Mouse (Mus musculus) midbrain, embryonic 14.5 days (tissue): ENCODE results near the gene Abcg1. TPM values are rescaled to one million over a fixed set of nuclear protein-coding genes. Genes with fewer than 3 reads are reported as not detected.

Source experiments
- ATAC-seq: fragments of 200-750 bp; cut with Nextera tagmentation; 2 replicates; pipeline ENCODE4 v1.8.0; 2017; ENCODE audit warnings: moderate number of reproducible peaks, moderate library complexity; ENCODE audit not compliant: low FRiP score, low TSS enrichment
- DNase-seq: peaks from one replicate; pipeline ENCODE4 v3.0.0-alpha.2; 2015
- H3K27ac ChIP-seq: fragments of 300-500 bp; sonication (generic); replicated peaks from 2 replicates; pipeline ENCODE4 v1.5.1; 2014; ENCODE audit warnings: mild to moderate bottlenecking, low read depth, low read length, moderate library complexity
- H3K27me3 ChIP-seq: fragments of 300-500 bp; sonication (generic); 2 replicates; pipeline ENCODE4 v1.6.1; 2014; ENCODE audit warnings: low read length, control low read depth, mixed read lengths; ENCODE audit not compliant: control insufficient read depth, insufficient read depth
- H3K36me3 ChIP-seq: fragments of 300-500 bp; sonication (generic); 2 replicates; pipeline ENCODE4 v1.6.1; 2014; ENCODE audit warnings: low read length, control low read depth; ENCODE audit not compliant: control insufficient read depth, insufficient read depth
- H3K4me1 ChIP-seq: fragments of 300-500 bp; sonication (generic); 2 replicates; pipeline ENCODE4 v1.6.1; 2014; ENCODE audit warnings: mild to moderate bottlenecking, antibody characterized with exemption, low read length, control low read depth; ENCODE audit not compliant: control insufficient read depth, insufficient read depth
- H3K4me2 ChIP-seq: fragments of 300-500 bp; sonication (generic); 2 replicates; pipeline ENCODE4 v1.6.1; 2014; ENCODE audit warnings: mild to moderate bottlenecking, low read length, moderate library complexity
- H3K4me3 ChIP-seq: fragments of 300-500 bp; sonication (generic); replicated peaks from 2 replicates; pipeline ENCODE4 v1.5.1; 2014; ENCODE audit warnings: low read depth, low read length
- H3K9ac ChIP-seq: fragments of 300-500 bp; sonication (generic); replicated peaks from 2 replicates; pipeline ENCODE4 v1.6.1; 2014; ENCODE audit warnings: mild to moderate bottlenecking, low read length, moderate library complexity
- H3K9me3 ChIP-seq: fragments of 300-500 bp; sonication (generic); 2 replicates; pipeline ENCODE4 v1.6.1; 2016; ENCODE audit warnings: low read length, control low read depth, mixed read lengths; ENCODE audit not compliant: control insufficient read depth
- WGBS: fragments of 180-500 bp; shearing (Covaris S2); extraction: QIAGEN DNeasy Blood & Tissue Kit; methylation state at CpG from one replicate; pipeline ENCODE4 v1.1.7; 2014; 5-methylcytosine and 5-hydroxymethylcytosine counted together
- polyA plus RNA-seq: library from polyadenylated mRNA; unstranded; fragments of >200 nt; fragmentation: Nextera tagmentation; extraction: Ambion mirVana; gene quantifications from 2 replicates; pipeline ENCODE4 v1.2.1, GENCODE M21; 2014

The Abcg1 gene
- polyA plus RNA-seq, 1 experiment from 2014 or later, result 23.1 TPM

DNA sequence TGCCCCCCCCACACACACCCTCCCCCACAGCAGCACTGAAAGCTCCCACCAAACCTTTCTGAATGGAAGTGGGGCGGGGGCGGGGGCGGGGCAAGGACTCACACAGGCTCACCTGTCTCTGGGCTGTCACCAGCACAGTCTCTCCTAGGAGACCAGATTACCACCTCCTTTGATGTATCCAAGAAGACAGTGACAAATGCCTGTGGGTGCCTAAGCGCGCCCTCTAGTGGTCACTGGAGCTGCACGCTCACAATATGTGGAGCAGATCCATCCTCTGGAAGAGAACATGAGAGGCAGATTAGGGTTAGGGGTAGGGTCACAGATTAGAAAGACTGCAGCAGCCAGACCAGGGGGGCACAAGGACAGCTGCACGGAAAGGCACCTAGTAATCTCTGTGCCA lies 62.0 kb downstream of the Abcg1 start:
- Histone ChIP-seq H3K4me2 (no peak overlapping the region), H3K4me3 (no peak overlapping the region), H3K9me3 (no peaks in the 10 kb centered on the region), H3K9ac (no peak overlapping the region), H3K4me1 (no peaks in the 10 kb centered on the region), H3K27ac (no peak overlapping the region), H3K36me3 (peaks cover 18% of the 10 kb centered on the region), H3K27me3 (no peaks in the 10 kb centered on the region)
- DNase-seq, result peak; percentile 88
- WGBS, result 3% methylated on average over 7 of the region's 7 CpGs
- peak; percentile 48; the same call in 1 of the 2 replicates for ATAC-seq

DNA sequence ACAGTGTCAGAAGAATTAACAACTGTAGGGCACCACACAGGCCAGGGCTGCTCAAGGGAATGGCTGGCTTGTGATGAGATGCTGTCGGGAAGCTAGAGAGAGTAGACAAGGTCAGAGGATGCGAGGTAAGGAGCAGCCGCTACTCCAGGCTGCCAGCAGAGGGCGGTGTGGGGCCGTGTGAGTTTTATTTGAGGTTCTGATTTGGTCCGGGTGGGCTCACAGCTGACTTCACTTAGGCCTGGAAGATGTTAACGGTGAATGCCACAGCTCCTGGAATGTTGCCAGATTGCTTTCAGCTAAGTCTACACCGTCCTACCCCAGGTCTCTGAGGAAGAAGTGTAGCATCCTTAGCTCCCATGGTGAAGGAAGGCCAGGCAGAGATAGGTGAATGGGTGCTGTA lies 64.5 kb downstream of the Abcg1 start:
- peak; percentile 74 for DNase-seq
- no peaks in the 10 kb centered on the region for H3K4me1 ChIP-seq
- no peaks in the 10 kb centered on the region for H3K9me3 ChIP-seq
- peaks cover 9% of the 10 kb centered on the region; the same call in 1 of the 2 replicates for H3K36me3 ChIP-seq
- H3K27ac ChIP-seq, result no peak overlapping the region
- no peak overlapping the region for H3K9ac ChIP-seq
- H3K27me3 ChIP-seq, result no peaks in the 10 kb centered on the region
- no peak overlapping the region for H3K4me3 ChIP-seq
- ATAC-seq, result no peak
- no peak overlapping the region for H3K4me2 ChIP-seq
- 19% methylated on average over 8 of the region's 8 CpGs for WGBS

DNA sequence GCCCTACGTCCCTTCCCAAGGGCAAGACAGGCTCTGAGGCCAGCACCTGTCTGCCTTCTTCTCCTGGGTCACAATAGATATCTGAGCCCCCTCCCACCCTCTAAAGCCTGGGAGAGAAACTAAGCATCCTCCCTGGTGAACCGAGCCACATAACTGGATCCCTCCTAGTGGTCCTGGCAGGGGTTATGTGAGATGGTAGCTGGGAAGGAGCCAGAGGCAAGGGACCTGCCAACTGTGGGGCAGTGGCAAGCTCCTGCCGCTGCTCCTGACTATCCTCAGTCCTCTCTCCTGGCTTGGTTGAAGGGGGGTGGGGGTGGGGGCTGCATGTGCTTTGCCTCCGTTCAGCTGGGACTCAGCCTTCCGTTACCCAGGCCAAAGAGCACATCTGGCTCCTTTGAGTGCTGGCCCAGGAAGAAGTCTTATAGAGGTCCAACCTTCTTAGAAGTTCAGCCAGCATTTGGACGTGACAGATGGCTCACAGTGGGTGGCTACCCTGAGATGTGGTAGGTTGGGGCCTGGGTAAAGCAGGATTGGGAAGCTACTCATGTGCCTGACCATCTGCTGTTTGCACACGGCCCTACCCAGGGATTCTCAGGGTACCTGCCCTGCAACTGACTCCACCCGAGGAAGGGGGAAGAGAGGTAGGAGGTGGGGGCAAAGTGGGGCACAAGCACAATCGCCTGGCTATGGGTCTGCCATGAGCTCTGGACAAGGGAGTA lies 68.2 kb downstream of the Abcg1 start:
- ATAC-seq (no peak), DNase-seq (peak; percentile 47)
- 45% methylated on average over 9 of the region's 9 CpGs for WGBS
- no peak overlapping the region for H3K9ac ChIP-seq
- no peak overlapping the region for H3K4me2 ChIP-seq
- H3K4me3 ChIP-seq, result no peak overlapping the region
- no peaks in the 10 kb centered on the region for H3K9me3 ChIP-seq
- H3K36me3 ChIP-seq, result no peaks in the 10 kb centered on the region
- no peak overlapping the region for H3K27ac ChIP-seq
- H3K27me3 ChIP-seq, result no peaks in the 10 kb centered on the region
- H3K4me1 ChIP-seq, result 0 out of 2 replicates have a peak, but pooled peaks cover 5% of the 10 kb centered on the region

DNA sequence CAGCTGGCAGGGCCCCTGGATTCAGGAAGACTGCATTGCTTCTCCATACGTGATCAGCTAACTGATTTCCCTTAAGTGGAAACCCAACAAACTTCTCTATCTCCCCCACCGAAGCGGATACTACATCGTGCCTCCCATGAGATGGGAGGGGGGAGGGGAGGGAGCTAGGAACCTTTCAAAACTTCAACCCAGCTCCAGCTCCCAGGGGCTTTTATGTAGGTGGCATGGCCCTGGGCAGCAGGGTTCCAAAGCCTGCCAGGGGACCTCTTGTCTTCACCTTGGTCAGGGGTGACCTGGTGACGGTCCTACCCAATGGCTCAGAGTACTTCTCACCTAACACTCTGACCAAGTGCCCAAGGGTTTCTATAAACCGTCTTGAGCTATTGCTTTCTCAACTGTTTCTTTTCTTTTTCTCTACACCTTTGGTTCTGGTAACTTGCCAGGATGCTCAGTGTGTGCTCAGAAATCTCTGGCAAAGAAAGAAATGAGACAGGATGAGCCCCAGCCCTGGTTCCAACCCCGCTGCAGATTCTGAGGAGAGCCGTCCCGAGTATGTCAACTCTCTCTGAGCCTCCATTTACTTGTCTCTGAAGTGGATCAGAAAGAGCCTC lies 71.3 kb downstream of the Abcg1 start:
- Histone ChIP-seq H3K4me3 (no peak overlapping the region), H3K4me2 (no peak overlapping the region), H3K36me3 (no peaks in the 10 kb centered on the region), H3K9me3 (no peaks in the 10 kb centered on the region), H3K27me3 (no peaks in the 10 kb centered on the region), H3K4me1 (0 out of 2 replicates have a peak, but pooled peaks cover 5% of the 10 kb centered on the region), H3K9ac (no peak overlapping the region), H3K27ac (no peak overlapping the region)
- ATAC-seq (no peak), DNase-seq (no peak)
- WGBS, result 89% methylated on average over 9 of the region's 9 CpGs

DNA sequence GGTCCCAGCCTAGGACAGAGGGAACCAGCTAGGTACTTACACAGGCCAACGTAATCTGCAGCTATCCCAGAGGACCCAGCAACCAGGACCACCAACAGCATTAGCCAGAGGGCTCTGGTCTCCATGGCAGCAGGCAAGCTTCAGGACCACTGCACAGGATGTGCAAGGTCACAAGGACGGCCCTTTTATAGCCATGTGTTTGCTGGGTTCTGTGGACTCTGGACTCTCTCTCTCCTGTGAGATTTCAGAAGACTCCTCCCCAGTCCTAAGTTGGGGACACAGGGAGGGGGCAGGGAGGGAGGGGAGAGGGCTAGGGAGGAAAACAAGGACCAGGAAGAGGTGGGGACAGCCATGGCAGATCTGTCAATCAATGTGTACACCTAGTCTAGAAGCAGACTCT lies 72.0 kb downstream of the Abcg1 start, which contains the start of gene Tff3:
TSS of gene Tff3 (minus strand) at position 195 of the 400 bp plus-strand sequence.
- Histone ChIP-seq H3K4me2 (no peak within 1 kb of the TSS), H3K4me1 (0 out of 2 replicates have a peak, but pooled peaks cover 5% of the 10 kb centered on the region), H3K9ac (no peak within 1 kb of the TSS), H3K27me3 (no peaks in the 10 kb centered on the region), H3K4me3 (no peak within 1 kb of the TSS), H3K36me3 (no peaks in the 10 kb centered on the region), H3K27ac (no peak within 1 kb of the TSS), H3K9me3 (no peaks in the 10 kb centered on the region)
- DNase-seq (no peak), ATAC-seq (no peak)
- WGBS, result 25% methylated on average over 2 of the region's 2 CpGs

DNA sequence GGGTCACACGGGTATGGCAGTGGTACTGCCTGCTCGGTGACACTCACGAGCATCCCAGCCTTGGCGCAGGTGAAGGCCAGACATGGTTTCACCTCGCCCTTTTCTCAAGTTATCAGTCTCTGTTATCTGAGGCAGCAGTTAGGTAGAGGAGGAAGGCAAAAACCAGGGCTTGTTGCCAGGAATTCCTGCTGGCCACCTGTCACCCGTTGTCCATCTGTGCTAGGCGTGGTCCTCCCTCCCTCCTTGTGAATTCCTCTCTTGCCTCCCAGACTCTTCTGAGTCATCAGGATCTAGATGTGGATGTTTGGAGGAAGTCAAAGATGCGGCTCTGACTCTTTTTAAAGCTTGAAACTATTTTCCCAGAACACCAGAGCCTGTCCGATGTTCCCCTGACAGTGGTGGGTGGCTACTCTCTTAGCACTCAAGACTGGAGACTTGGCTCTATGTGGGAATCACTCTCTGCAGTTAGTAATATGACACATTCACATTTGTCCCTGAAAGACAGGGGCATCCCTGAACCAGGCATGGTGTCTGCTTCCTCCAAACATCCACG lies 73.9 kb downstream of the Abcg1 start:
- DNase-seq, result no peak
- Histone ChIP-seq H3K4me1 (0 out of 2 replicates have a peak, but pooled peaks cover 5% of the 10 kb centered on the region), H3K4me2 (no peak overlapping the region), H3K36me3 (no peaks in the 10 kb centered on the region), H3K4me3 (no peak overlapping the region), H3K9me3 (no peaks in the 10 kb centered on the region), H3K27me3 (no peaks in the 10 kb centered on the region), H3K27ac (no peak overlapping the region), H3K9ac (no peak overlapping the region)
- 85% methylated on average over 10 of the region's 10 CpGs for WGBS
- ATAC-seq, result no peak

DNA sequence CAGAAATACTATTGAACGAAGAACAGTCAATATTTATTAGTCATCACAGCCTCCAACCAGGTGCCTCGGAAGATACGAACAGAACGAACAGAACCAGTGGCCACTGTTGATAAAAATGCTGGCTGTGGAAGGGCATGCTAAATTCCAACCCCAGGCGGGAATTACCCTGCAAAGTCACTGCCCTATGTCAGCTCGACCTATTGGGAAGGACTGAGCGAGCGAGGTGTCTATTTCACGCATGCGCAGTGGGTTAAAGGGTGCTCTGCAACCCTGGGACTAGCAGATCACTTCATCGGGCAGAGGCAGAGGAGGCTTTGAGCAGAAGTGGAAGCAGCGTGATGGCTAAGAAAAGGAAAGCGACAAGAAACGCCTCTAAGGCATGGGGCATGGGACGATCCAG lies 76.3 kb downstream of the Abcg1 start:
- WGBS, result 87% methylated on average over 15 of the region's 15 CpGs
- no peaks in the 10 kb centered on the region for H3K36me3 ChIP-seq
- no peak for ATAC-seq

DNA sequence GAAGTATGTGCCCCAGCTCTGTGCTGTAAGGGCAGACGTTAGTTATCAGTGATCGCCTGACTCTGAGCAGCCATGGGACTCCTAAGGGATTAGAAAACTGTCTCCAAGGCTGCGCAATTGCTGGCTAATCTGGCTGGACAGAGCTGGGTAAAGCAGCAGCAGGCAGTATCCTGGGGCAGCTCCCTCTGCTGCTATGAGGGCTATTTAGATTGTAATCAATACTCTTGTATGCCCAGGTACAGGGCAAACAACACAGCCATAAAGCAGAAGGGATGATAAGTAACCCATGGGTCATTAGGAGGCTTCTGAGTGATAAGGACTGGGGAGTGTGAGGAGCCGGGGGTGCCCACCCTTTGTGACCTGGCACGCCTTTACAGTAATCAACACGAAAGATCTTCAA lies 77.4 kb downstream of the Abcg1 start:
- Histone ChIP-seq H3K9ac (no peak overlapping the region), H3K4me1 (no peaks in the 10 kb centered on the region), H3K4me2 (no peak overlapping the region), H3K27me3 (no peaks in the 10 kb centered on the region), H3K9me3 (no peaks in the 10 kb centered on the region), H3K27ac (no peak overlapping the region), H3K4me3 (no peak overlapping the region), H3K36me3 (no peaks in the 10 kb centered on the region)
- DNase-seq (no peak), ATAC-seq (no peak)
- 78% methylated on average over 6 of the region's 6 CpGs for WGBS

More for the DNA sequence above, 76.3 kb downstream of the Abcg1 start:
- Histone ChIP-seq H3K4me1 (0 out of 2 replicates have a peak, but pooled peaks cover 5% of the 10 kb centered on the region), H3K4me2 (no peak overlapping the region), H3K27ac (no peak overlapping the region), H3K27me3 (no peaks in the 10 kb centered on the region), H3K9ac (no peak overlapping the region), H3K4me3 (no peak overlapping the region), H3K9me3 (no peaks in the 10 kb centered on the region)
- DNase-seq, result no peak
